Comparison of ENCODE assay signal across 9 mouse cellular contexts in genomic region chr11:84066071-84066481, GRCm38 (mm10). TPM values are rescaled to one million over a fixed set of nuclear protein-coding genes. Genes with fewer than 3 reads are reported as not detected.
DNase-seq lines count a peak whose midpoint lies in the region; ATAC-seq and TF ChIP-seq lines count a peak whose summit lies in the region.
"Had no signal": no experiment of that assay in that cellular context is flagged by ENCODE, and none has a peak within 500 bp of the region (broad histone marks: within the 10 kb centered on the region; RNA-seq: fewer than 3 reads in every experiment).

No protein-coding gene starts in this region.

- no peak for ATAC-seq in lung, embryonic 15.5 days (ENCODE audit: borderline replicate concordance, extremely low read depth, low FRiP score, low TSS enrichment)
- no peak for ATAC-seq in heart, embryonic 16.5 days (replicated peaks; ENCODE audit: extremely low read depth, insufficient read depth, low FRiP score)

- 7% methylated on average over 11 of the region's 11 CpGs for WGBS in lung, embryonic 15.5 days
- WGBS in cerebellum, adult 2 months = 5% methylated on average over 11 of the region's 11 CpGs
- 8% methylated on average over 11 of the region's 11 CpGs for WGBS in heart, embryonic 16.5 days

- H3K4me3 ChIP-seq in lung, embryonic 15.5 days = no peak overlapping the region
- H3K4me3 ChIP-seq in cerebellum, adult 2 months (replicated peaks; ENCODE audit: insufficient read depth, low read depth, low read length) = peak overlapping the region; percentile 87
- H3K4me3 ChIP-seq in heart, embryonic 16.5 days (ENCODE audit: low read length) = peak overlapping the region; percentile 21; the same call in 1 of the 2 replicates

- no peaks in the 10 kb centered on the region for H3K9me3 ChIP-seq in lung, embryonic 15.5 days
- no peaks in the 10 kb centered on the region for H3K9me3 ChIP-seq in heart, embryonic 16.5 days (replicated peaks; ENCODE audit: control insufficient read depth, low read length)
- H3K9me3 ChIP-seq: midbrain, embryonic 12.5 days had no signal

- no peak for TF ChIP-seq POLR2A in cerebellum, adult 2 months (IDR thresholded peaks at IDR 0.05; ENCODE audit: borderline replicate concordance, insufficient read depth, low read length)

- peaks cover 32% of the 10 kb centered on the region for H3K27me3 ChIP-seq in lung, embryonic 15.5 days
- no peaks in the 10 kb centered on the region for H3K27me3 ChIP-seq in cerebellum, adult 2 months (ENCODE audit: control insufficient read depth, insufficient read depth, low read length)
- H3K27me3 ChIP-seq in heart, embryonic 16.5 days (ENCODE audit: control insufficient read depth, insufficient read depth, low read length) = peaks cover 26% of the 10 kb centered on the region

- DNase-seq in lung, postnatal 4 days = no peak
- peak; percentile 62 to 71 for DNase-seq in cerebellum, adult 2 months
- DNase-seq in kidney, postnatal 4 days = peak; percentile 24 to 51
- DNase-seq in retina, postnatal 1 day = peak; percentile 50
- no peak for DNase-seq in urinary bladder, adult 2 months (ENCODE audit: low spot score)
- DNase-seq in layer of hippocampus, adult 9-10 months (ENCODE audit: low spot score) = no peak

- H3K27ac ChIP-seq in lung, embryonic 15.5 days = no peak overlapping the region
- no peak overlapping the region for H3K27ac ChIP-seq in cerebellum, adult 2 months (ENCODE audit: insufficient read depth, low read length)
- no peak overlapping the region for H3K27ac ChIP-seq in heart, embryonic 16.5 days (ENCODE audit: low read length)
- H3K27ac ChIP-seq: midbrain, embryonic 12.5 days had no signal

- no peaks in the 10 kb centered on the region for H3K36me3 ChIP-seq in lung, embryonic 15.5 days
- no peaks in the 10 kb centered on the region for H3K36me3 ChIP-seq in heart, embryonic 16.5 days (ENCODE audit: control insufficient read depth, insufficient read depth)
- H3K36me3 ChIP-seq: midbrain, embryonic 12.5 days had no signal

- peak overlapping the region; percentile 20; the same call in 1 of the 2 replicates for H3K4me2 ChIP-seq in lung, embryonic 15.5 days
- H3K4me2 ChIP-seq in heart, embryonic 16.5 days (ENCODE audit: low read depth, low read length) = peak overlapping the region; percentile 31

- peaks cover 35% of the 10 kb centered on the region for H3K4me1 ChIP-seq in lung, embryonic 15.5 days
- H3K4me1 ChIP-seq in cerebellum, adult 2 months (ENCODE audit: control insufficient read depth, insufficient read depth, low read length) = 0 out of 2 replicates have a peak, but pooled peaks cover 2% of the 10 kb centered on the region
- peaks cover 22% of the 10 kb centered on the region for H3K4me1 ChIP-seq in heart, embryonic 16.5 days (ENCODE audit: control insufficient read depth, insufficient read depth, low read length)

- peak; percentile 57; the same call in 1 of the 2 replicates for TF ChIP-seq CTCF in cerebellum, adult 2 months (IDR thresholded peaks at IDR 0.05; ENCODE audit: borderline replicate concordance, insufficient read depth, low read depth, low read length)

- H3K9ac ChIP-seq in lung, embryonic 15.5 days = no peak overlapping the region
- H3K9ac ChIP-seq in heart, embryonic 16.5 days (ENCODE audit: low read length) = no peak overlapping the region
- H3K9ac ChIP-seq: midbrain, embryonic 12.5 days had no signal

RNA-seq across cellular contexts. Expression of gene Dusp14, which starts 3.0 kb away (rescaled TPM):
- polyA plus RNA-seq in lung, embryonic 15.5 days (2015; fragmentation: Nextera tagmentation; extraction: Ambion mirVana) = 20.7 and 24.3 TPM in 2 replicates
- polyA plus RNA-seq in cerebellum, adult 2 months (2012; rRNA removed) = 19.6 and 26.0 TPM in 2 replicates
- polyA plus RNA-seq in heart, embryonic 16.5 days (2015; fragmentation: Nextera tagmentation; extraction: Ambion mirVana) = 6.3 and 7.2 TPM in 2 replicates
- polyA plus RNA-seq in urinary bladder, adult 2 months (2012; rRNA removed) = 9.1 and 11.7 TPM in 2 replicates

Comparison
In these comparisons a context has a peak if more than half of its experiments do, and no peak if none do; other contexts are left out.
1. DNase-seq: peak in cerebellum, adult 2 months (2 of 2), kidney, postnatal 4 days (2 of 2) and retina, postnatal 1 day (single experiment); none in lung, postnatal 4 days (0 of 2), urinary bladder, adult 2 months (single experiment) and layer of hippocampus, adult 9-10 months (single experiment).